Comparison of ENCODE assay signal across 16 mouse cellular contexts in genomic region chr14:62585338-62585737, GRCm38 (mm10). TPM values are rescaled to one million over a fixed set of nuclear protein-coding genes. Genes with fewer than 3 reads are reported as not detected.
DNase-seq lines count a peak whose midpoint lies in the region; ATAC-seq lines count a peak whose summit lies in the region.
"Had no signal": no experiment of that assay in that cellular context is flagged by ENCODE, and none has a peak within 500 bp of the region (broad histone marks: within the 10 kb centered on the region; RNA-seq: fewer than 3 reads in every experiment).

No protein-coding gene starts in this region.

- no peaks in the 10 kb centered on the region for H3K9me3 ChIP-seq in kidney, embryonic 14.5 days (ENCODE audit: control insufficient read depth, low read length)
- H3K9me3 ChIP-seq in embryonic facial prominence, embryonic 10.5 days, result no peaks in the 10 kb centered on the region
- H3K9me3 ChIP-seq in hindbrain, embryonic 11.5 days (ENCODE audit: control insufficient read depth, low read length), result no peaks in the 10 kb centered on the region
- no peaks in the 10 kb centered on the region for H3K9me3 ChIP-seq in midbrain, embryonic 16.5 days (replicated peaks; ENCODE audit: control insufficient read depth, low read length, poor library complexity, severe bottlenecking)

- H3K4me2 ChIP-seq in kidney, embryonic 14.5 days (replicated peaks; ENCODE audit: low read depth, low read length), result no peak overlapping the region
- H3K4me2 ChIP-seq in hindbrain, embryonic 11.5 days (replicated peaks; ENCODE audit: low read depth, low read length), result no peak overlapping the region
- no peak overlapping the region for H3K4me2 ChIP-seq in midbrain, embryonic 16.5 days (ENCODE audit: low read length)

- no peak overlapping the region for H3K27ac ChIP-seq in kidney, embryonic 14.5 days (ENCODE audit: low read depth, low read length)
- H3K27ac ChIP-seq in embryonic facial prominence, embryonic 10.5 days (replicated peaks), result 0 out of 2 replicates have a peak overlapping the region, but pooled peaks have one; percentile 14
- H3K27ac ChIP-seq in hindbrain, embryonic 11.5 days (ENCODE audit: low read depth, low read length), result no peak overlapping the region; the same call in none of the 2 replicates
- peak overlapping the region; percentile 69 for H3K27ac ChIP-seq in midbrain, embryonic 16.5 days (ENCODE audit: low read length)
- H3K27ac ChIP-seq: liver, embryonic 14.5 days had no signal

- WGBS in kidney, embryonic 14.5 days, result 36% methylated on average over 3 of the region's 3 CpGs
- 27% methylated on average over 3 of the region's 3 CpGs for WGBS in embryonic facial prominence, embryonic 10.5 days
- WGBS in hindbrain, embryonic 11.5 days, result 25% methylated on average over 3 of the region's 3 CpGs
- WGBS in midbrain, embryonic 16.5 days, result 14% methylated on average over 3 of the region's 3 CpGs

- H3K4me1 ChIP-seq in kidney, embryonic 14.5 days (ENCODE audit: control insufficient read depth, insufficient read depth, low read length), result 0 out of 2 replicates have a peak, but pooled peaks cover 4% of the 10 kb centered on the region
- H3K4me1 ChIP-seq in embryonic facial prominence, embryonic 10.5 days, result peaks cover 45% of the 10 kb centered on the region
- H3K4me1 ChIP-seq in hindbrain, embryonic 11.5 days (replicated peaks; ENCODE audit: control insufficient read depth, insufficient read depth, low read length), result no peaks in the 10 kb centered on the region; the same call in 1 of the 2 replicates
- peaks cover 30% of the 10 kb centered on the region for H3K4me1 ChIP-seq in midbrain, embryonic 16.5 days (ENCODE audit: control insufficient read depth, insufficient read depth, low read length)

- H3K4me3 ChIP-seq in kidney, embryonic 14.5 days (ENCODE audit: low read length), result no peak overlapping the region
- H3K4me3 ChIP-seq in embryonic facial prominence, embryonic 10.5 days, result no peak overlapping the region
- H3K4me3 ChIP-seq in hindbrain, embryonic 11.5 days (ENCODE audit: low read depth, low read length), result no peak overlapping the region
- H3K4me3 ChIP-seq in midbrain, embryonic 16.5 days (ENCODE audit: low read depth, low read length), result no peak overlapping the region

- no peak overlapping the region for H3K9ac ChIP-seq in kidney, embryonic 14.5 days (ENCODE audit: low read depth, low read length)
- H3K9ac ChIP-seq in hindbrain, embryonic 11.5 days (ENCODE audit: low read depth, low read length), result no peak overlapping the region
- H3K9ac ChIP-seq in midbrain, embryonic 16.5 days (ENCODE audit: low read depth, low read length), result no peak overlapping the region
- H3K9ac ChIP-seq: liver, embryonic 14.5 days had no signal

- peak; percentile 29 for DNase-seq in kidney, adult 9 months
- no peak for DNase-seq in embryonic facial prominence, embryonic 10.5 days (ENCODE audit: low spot score)
- DNase-seq in hindbrain, embryonic 11.5 days (ENCODE audit: low spot score), result peak; percentile 30
- no peak for DNase-seq in spleen, postnatal 10 days (ENCODE audit: low spot score in 2 of 2)
- DNase-seq in heart, adult 8-10 months (ENCODE audit: low spot score), result no peak
- no peak for DNase-seq in spleen, postnatal 14 days (ENCODE audit: low spot score in 2 of 2)
- DNase-seq: adrenal gland, adult 8-10 months; cerebellum, adult 11 months had no signal

- H3K36me3 ChIP-seq in kidney, embryonic 14.5 days (ENCODE audit: control insufficient read depth, insufficient read depth, low read length), result no peaks in the 10 kb centered on the region
- H3K36me3 ChIP-seq in embryonic facial prominence, embryonic 10.5 days (replicated peaks), result no peaks in the 10 kb centered on the region
- H3K36me3 ChIP-seq in hindbrain, embryonic 11.5 days (ENCODE audit: control insufficient read depth, insufficient read depth, low read length), result no peaks in the 10 kb centered on the region
- H3K36me3 ChIP-seq in midbrain, embryonic 16.5 days (ENCODE audit: control insufficient read depth, insufficient read depth, low read length), result peaks cover 3% of the 10 kb centered on the region

- no peak for ATAC-seq in kidney, embryonic 14.5 days (ENCODE audit: low FRiP score, low TSS enrichment)
- peak; percentile 59; the same call in 1 of the 2 replicates for ATAC-seq in hindbrain, embryonic 11.5 days (ENCODE audit: low FRiP score)
- ATAC-seq in midbrain, embryonic 16.5 days, result peak; percentile 62
- ATAC-seq: intestine, embryonic 16.5 days had no signal

- no peaks in the 10 kb centered on the region for H3K27me3 ChIP-seq in kidney, embryonic 14.5 days (ENCODE audit: control insufficient read depth, insufficient read depth, low read length)
- H3K27me3 ChIP-seq in embryonic facial prominence, embryonic 10.5 days (replicated peaks; ENCODE audit: low read depth, poor library complexity, severe bottlenecking), result 0 out of 2 replicates have a peak, but pooled peaks cover 10% of the 10 kb centered on the region
- H3K27me3 ChIP-seq in hindbrain, embryonic 11.5 days (ENCODE audit: control insufficient read depth, insufficient read depth, low read length), result no peaks in the 10 kb centered on the region
- H3K27me3 ChIP-seq in midbrain, embryonic 16.5 days (ENCODE audit: control insufficient read depth, insufficient read depth, low read depth, low read length), result no peaks in the 10 kb centered on the region

RNA-seq across cellular contexts. Expression of gene Gm4131, which starts 18.6 kb away (rescaled TPM):
- polyA plus RNA-seq in kidney, embryonic 14.5 days (2014; fragmentation: Nextera tagmentation; extraction: Ambion mirVana), result not detected in 2 replicates
- polyA plus RNA-seq in embryonic facial prominence, embryonic 10.5 days (2016; fragmentation: Nextera tagmentation; extraction: Ambion mirVana), result not detected in 2 replicates
- polyA plus RNA-seq in hindbrain, embryonic 11.5 days (2014; fragmentation: Nextera tagmentation; extraction: Ambion mirVana), result 0.17 TPM in 1 of 2 replicates, not detected in the other
- polyA plus RNA-seq in midbrain, embryonic 16.5 days (2015; fragmentation: Nextera tagmentation; extraction: Ambion mirVana), result 0.25 and 0.36 TPM in 2 replicates
- total RNA-seq in heart, adult 8-10 months (2022), result not detected
- total RNA-seq: adrenal gland, adult 8-10 months; gastrocnemius, adult 18-20 months; left cerebral cortex, postnatal 10 days; megakaryocyte, adult 5-6 weeks had no signal
- polyA plus RNA-seq: heart, embryonic 14.5 days; intestine, embryonic 16.5 days; liver, embryonic 14.5 days had no signal

RNA-seq across cellular contexts. Expression of gene Fam124a, which starts 29.8 kb away (rescaled TPM):
- 5.2 and 5.9 TPM in 2 replicates for polyA plus RNA-seq in kidney, embryonic 14.5 days (2014; fragmentation: Nextera tagmentation; extraction: Ambion mirVana)
- 1.6 and 2.8 TPM in 2 replicates for polyA plus RNA-seq in embryonic facial prominence, embryonic 10.5 days (2016; fragmentation: Nextera tagmentation; extraction: Ambion mirVana)
- polyA plus RNA-seq in hindbrain, embryonic 11.5 days (2014; fragmentation: Nextera tagmentation; extraction: Ambion mirVana), result 4.0 and 4.8 TPM in 2 replicates
- 48.4 and 55.3 TPM in 2 replicates for polyA plus RNA-seq in midbrain, embryonic 16.5 days (2015; fragmentation: Nextera tagmentation; extraction: Ambion mirVana)
- total RNA-seq in heart, adult 8-10 months (2022), result 1 to 10 TPM; 3.6 to 5.0 (median 3.7) TPM
- total RNA-seq: megakaryocyte, adult 5-6 weeks had no signal

Comparison
In these comparisons a context has a peak if more than half of its experiments do, and no peak if none do; other contexts are left out.
1. DNase-seq: peak in kidney, adult 9 months (single experiment) and hindbrain, embryonic 11.5 days (single experiment); none in embryonic facial prominence, embryonic 10.5 days (single experiment), spleen, postnatal 10 days (0 of 2), heart, adult 8-10 months (single experiment) and spleen, postnatal 14 days (0 of 2).
2. H3K27ac ChIP-seq: peak in embryonic facial prominence, embryonic 10.5 days (single experiment) and midbrain, embryonic 16.5 days (single experiment); none in kidney, embryonic 14.5 days (single experiment) and hindbrain, embryonic 11.5 days (single experiment).